In genomic region chr14:47181497-47182290, GRCm38 (mm10) we compare ENCODE assay signal across 8 mouse cellular contexts. TPM values are rescaled to one million over a fixed set of nuclear protein-coding genes. Genes with fewer than 3 reads are reported as not detected.
DNase-seq lines count a peak whose midpoint lies in the region; ATAC-seq lines count a peak whose summit lies in the region.

No protein-coding gene starts in this region.

- 47% methylated on average over 11 of the region's 11 CpGs for WGBS in forebrain, embryonic 13.5 days
- 68% methylated on average over 11 of the region's 11 CpGs for WGBS in forebrain, embryonic 10.5 days
- WGBS in hindbrain, embryonic 16.5 days, result 46% methylated on average over 11 of the region's 11 CpGs

- no peak for DNase-seq in forebrain, embryonic 10.5 days (ENCODE audit: extremely low spot score, low spot score)
- peak; percentile 66 for DNase-seq in urinary bladder, postnatal 14 days (ENCODE audit: low spot score)
- no peak for DNase-seq in urinary bladder, adult 2 months (ENCODE audit: low spot score)
- peak; percentile 38 for DNase-seq in embryo, embryonic 11 days
- DNase-seq in lung, adult 18-20 months, result peak; percentile 43 to 76
- DNase-seq in spleen, adult 12 weeks (ENCODE audit: low spot score), result peak; percentile 47

- H3K9me3 ChIP-seq in forebrain, embryonic 13.5 days (replicated peaks), result no peaks in the 10 kb centered on the region
- H3K9me3 ChIP-seq in forebrain, embryonic 10.5 days, result no peaks in the 10 kb centered on the region
- H3K9me3 ChIP-seq in hindbrain, embryonic 16.5 days (ENCODE audit: control insufficient read depth, low read length), result no peaks in the 10 kb centered on the region

- ATAC-seq in forebrain, embryonic 13.5 days, result 0 out of 2 replicates have a peak, but pooled peaks have one; percentile 30
- peak; percentile 60 for ATAC-seq in hindbrain, embryonic 16.5 days

- H3K4me1 ChIP-seq in forebrain, embryonic 13.5 days, result peaks cover 5% of the 10 kb centered on the region; the same call in 1 of the 2 replicates
- peaks cover 7% of the 10 kb centered on the region for H3K4me1 ChIP-seq in forebrain, embryonic 10.5 days
- no peaks in the 10 kb centered on the region for H3K4me1 ChIP-seq in hindbrain, embryonic 16.5 days (ENCODE audit: control insufficient read depth, insufficient read depth, low read depth, low read length)

- H3K4me3 ChIP-seq in forebrain, embryonic 13.5 days, result no peak overlapping the region
- H3K4me3 ChIP-seq in forebrain, embryonic 10.5 days, result no peak overlapping the region
- H3K4me3 ChIP-seq in hindbrain, embryonic 16.5 days (ENCODE audit: low read length), result no peak overlapping the region

- no peak overlapping the region for H3K9ac ChIP-seq in forebrain, embryonic 13.5 days
- H3K9ac ChIP-seq in hindbrain, embryonic 16.5 days (ENCODE audit: low read depth, low read length), result no peak overlapping the region

- H3K27ac ChIP-seq in forebrain, embryonic 13.5 days, result no peak overlapping the region
- no peak overlapping the region for H3K27ac ChIP-seq in forebrain, embryonic 10.5 days
- no peak overlapping the region for H3K27ac ChIP-seq in hindbrain, embryonic 16.5 days (ENCODE audit: low read depth, low read length)

- H3K36me3 ChIP-seq in forebrain, embryonic 13.5 days (ENCODE audit: poor library complexity, severe bottlenecking), result no peaks in the 10 kb centered on the region
- no peaks in the 10 kb centered on the region for H3K36me3 ChIP-seq in forebrain, embryonic 10.5 days (replicated peaks)
- H3K36me3 ChIP-seq in hindbrain, embryonic 16.5 days (ENCODE audit: control insufficient read depth, insufficient read depth, low read length), result no peaks in the 10 kb centered on the region

- no peak overlapping the region for H3K4me2 ChIP-seq in forebrain, embryonic 13.5 days
- H3K4me2 ChIP-seq in hindbrain, embryonic 16.5 days (ENCODE audit: low read length), result no peak overlapping the region

- H3K27me3 ChIP-seq in forebrain, embryonic 13.5 days, result no peaks in the 10 kb centered on the region
- H3K27me3 ChIP-seq in forebrain, embryonic 10.5 days (ENCODE audit: poor library complexity, severe bottlenecking), result 0 out of 2 replicates have a peak, but pooled peaks cover 3% of the 10 kb centered on the region
- H3K27me3 ChIP-seq in hindbrain, embryonic 16.5 days (replicated peaks; ENCODE audit: control insufficient read depth, insufficient read depth, low read length), result no peaks in the 10 kb centered on the region; the same call in 1 of the 2 replicates

RNA-seq across cellular contexts. Expression of gene Gch1, which starts 7.5 kb away (rescaled TPM):
- polyA plus RNA-seq in forebrain, embryonic 13.5 days (2015; fragmentation: Nextera tagmentation; extraction: Ambion mirVana), result 1.2 and 1.4 TPM in 2 replicates
- 0.73 and 0.74 TPM in 2 replicates for polyA plus RNA-seq in forebrain, embryonic 10.5 days (2016; fragmentation: Nextera tagmentation; extraction: Ambion mirVana)
- 4.6 and 5.7 TPM in 2 replicates for polyA plus RNA-seq in urinary bladder, adult 2 months (2012; rRNA removed)
- polyA plus RNA-seq in hindbrain, embryonic 16.5 days (2015; fragmentation: Nextera tagmentation; extraction: Ambion mirVana), result 5.5 and 6.3 TPM in 2 replicates

Comparison
In these comparisons a context has a peak if more than half of its experiments do, and no peak if none do; other contexts are left out.
1. DNase-seq: peak in urinary bladder, postnatal 14 days (single experiment), embryo, embryonic 11 days (single experiment), lung, adult 18-20 months (2 of 2) and spleen, adult 12 weeks (single experiment); none in forebrain, embryonic 10.5 days (single experiment) and urinary bladder, adult 2 months (single experiment).